Mouse (Mus musculus) fibroblast of lung, adult 2 months (primary cell): ENCODE results near the gene Btbd35f18.
"Not testable (repeated sequence)": the region's sequence is repeated elsewhere in the genome, so short reads cannot be mapped to it uniquely, and the experiment has no call there.

Experiments
- DNase-seq: peaks from one replicate; pipeline ENCODE4 v3.0.0-alpha.2; 2011; ENCODE audit warnings: low read depth

Btbd35f18 gene

DNA sequence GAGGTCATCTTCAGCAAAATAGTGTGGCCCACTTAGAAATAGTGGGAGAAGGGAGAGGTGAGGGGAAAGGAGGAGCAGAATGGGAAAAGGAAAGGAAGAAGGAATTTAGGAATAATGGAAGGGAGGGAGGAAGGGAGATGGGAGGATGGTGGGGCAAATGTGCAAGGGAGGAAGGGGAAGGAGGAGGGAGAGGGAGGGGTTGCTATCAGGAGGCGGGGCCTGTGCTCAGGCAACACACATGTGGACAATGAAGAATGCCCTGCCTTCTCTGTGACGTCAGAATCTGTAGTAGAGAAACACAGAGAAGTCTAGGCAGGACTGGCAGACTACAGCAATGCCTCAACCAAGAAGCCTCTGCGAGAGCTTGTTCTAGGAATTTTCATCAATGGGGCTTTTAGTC, at the start of gene Btbd35f18:
TSS of gene Btbd35f18 (plus strand) at position 301 of the 400 bp plus-strand sequence.
- DNase-seq: not testable (repeated sequence)
